8 mouse cellular contexts compared by ENCODE assay signal in genomic region chr4:155308068-155308467, GRCm38 (mm10). TPM values are rescaled to one million over a fixed set of nuclear protein-coding genes. Genes with fewer than 3 reads are reported as not detected.
A peak's percentile ranks its signal among the peaks of the same experiment; 100 is the strongest.
DNase-seq lines count a peak whose midpoint lies in the region; ATAC-seq lines count a peak whose summit lies in the region.

No protein-coding gene starts in this region.

- H3K4me1 ChIP-seq in hindbrain, embryonic 15.5 days (replicated peaks) = peaks cover 40% of the 10 kb centered on the region

- no peaks in the 10 kb centered on the region for H3K36me3 ChIP-seq in hindbrain, embryonic 15.5 days

- ATAC-seq in hindbrain, embryonic 15.5 days (ENCODE audit: low FRiP score, low read depth) = peak; percentile 80

- 0% methylated on average over 11 of the region's 11 CpGs for WGBS in hindbrain, embryonic 15.5 days

- peak overlapping the region; percentile 65 for H3K27ac ChIP-seq in hindbrain, embryonic 15.5 days (replicated peaks)

- H3K4me2 ChIP-seq in hindbrain, embryonic 15.5 days = peak overlapping the region; percentile 48

- H3K27me3 ChIP-seq in hindbrain, embryonic 15.5 days = no peaks in the 10 kb centered on the region

- DNase-seq in NIH3T3 (ENCODE audit: low read depth) = peak; percentile 94
- DNase-seq in cerebellum, postnatal 25 days = peak; percentile 96 to 97
- DNase-seq in gastrocnemius, adult 18-20 months (ENCODE audit: low spot score) = peak; percentile 87
- DNase-seq in layer of hippocampus, postnatal 25 days (ENCODE audit: extremely low spot score in 1 of 2, low spot score in 1 of 2) = peak; percentile 71 to 93
- DNase-seq in lung, postnatal 10 days = peak; percentile 91
- peak; percentile 83 for DNase-seq in ovary, postnatal 36 days (ENCODE audit: low spot score)
- DNase-seq in thymus, postnatal 14 days = peak; percentile 65

- peak overlapping the region; percentile 24; the same call in 1 of the 2 replicates for H3K9ac ChIP-seq in hindbrain, embryonic 15.5 days

- H3K4me3 ChIP-seq in hindbrain, embryonic 15.5 days = no peak overlapping the region

- no peaks in the 10 kb centered on the region for H3K9me3 ChIP-seq in hindbrain, embryonic 15.5 days

RNA-seq across cellular contexts. Expression of gene Prkcz, which starts 53.1 kb away (rescaled TPM):
- 1 to 10 TPM; 3.1 to 3.8 TPM for total RNA-seq in gastrocnemius, adult 18-20 months (2021)
- polyA plus RNA-seq in hindbrain, embryonic 15.5 days (2015; fragmentation: Nextera tagmentation; extraction: Ambion mirVana) = 78.8 and 87.2 TPM in 2 replicates
- 100 to 1,000 TPM; 161 to 170 TPM for total RNA-seq in layer of hippocampus, postnatal 25 days (2021)

RNA-seq across cellular contexts. Expression of gene Faap20, which starts 58.5 kb away (rescaled TPM):
- 1 to 10 TPM; 5.2 to 6.6 TPM for total RNA-seq in gastrocnemius, adult 18-20 months (2021)
- 73.8 and 75.7 TPM in 2 replicates for polyA plus RNA-seq in hindbrain, embryonic 15.5 days (2015; fragmentation: Nextera tagmentation; extraction: Ambion mirVana)
- 10 to 100 TPM; 29.2 to 36.6 TPM for total RNA-seq in layer of hippocampus, postnatal 25 days (2021)

Comparison
In these comparisons a context has a peak if more than half of its experiments do, and no peak if none do; other contexts are left out.
1. RNA of gene Prkcz, which starts 53.1 kb away (total RNA-seq): 161 to 170 TPM in layer of hippocampus, postnatal 25 days; 3.1 to 3.8 TPM in gastrocnemius, adult 18-20 months; every median in the first group is over 10 times any median in the second.
2. Peak in every context shown above with its lines, with median percentiles within 50 percentile points of each other: DNase-seq.